Mouse (Mus musculus) small intestine, adult 10 weeks (tissue): ENCODE data around the gene Clk1. TPM values are rescaled to one million over a fixed set of nuclear protein-coding genes. Genes with fewer than 3 reads are reported as not detected.

ENCODE experiments used
- polyA plus RNA-seq: library from polyadenylated mRNA; stranded (reverse); fragments of 350-450 nt; fragmentation: Illumina TruSeq; extraction: RNeasy Lipid Tissue Mini Kit (QIAGEN cat#74804); gene quantifications from one replicate; pipeline ENCODE4 v1.2.3, GENCODE M21; 2014; ENCODE audit warnings: low replicate concordance

Clk1 gene
- 711 TPM for polyA plus RNA-seq

GRCm38 (mm10) chr1:58423371-58424248 lies at the start of gene Clk1:
Gene Clk1, minus strand, starts transcription at chr1:58424066.

GRCm38 (mm10) chr1:58445143-58445722 lies 21.4 kb upstream of the Clk1 start, which contains the start of the genes Nif3l1 and Ppil3:
Gene Nif3l1, plus strand, starts transcription at chr1:58445151.
Gene Ppil3, minus strand, starts transcription at chr1:58445486.

GRCm38 (mm10) chr1:58392652-58393283 lies 31.1 kb downstream of the Clk1 start, which contains the start of gene Bzw1:
Gene Bzw1, plus strand, starts transcription at chr1:58392898.

Other genes with a start within 250 kb of the Clk1 start
- gene Aox4, start 213.7 kb downstream of the Clk1 start, polyA plus RNA-seq: not detected
- 0.07 TPM for gene Aox2, start 145.7 kb downstream of the Clk1 start, polyA plus RNA-seq
- 401 TPM for gene Bzw1, start 31.2 kb downstream of the Clk1 start, polyA plus RNA-seq
- 21.9 TPM for gene Nif3l1, start 21.1 kb upstream of the Clk1 start, polyA plus RNA-seq
- gene Ppil3, start 21.4 kb upstream of the Clk1 start, polyA plus RNA-seq: 73.4 TPM
- 33.7 TPM for gene Orc2, start 81.0 kb upstream of the Clk1 start, polyA plus RNA-seq
- gene Fam126b, start 162.3 kb upstream of the Clk1 start, polyA plus RNA-seq: 52.1 TPM
- gene Ndufb3, start 162.3 kb upstream of the Clk1 start, polyA plus RNA-seq: 79.7 TPM